Mouse (Mus musculus) midbrain, postnatal 0 days (tissue): ENCODE measurements at regions not wholly inside any gene's neighbourhood (a gene's known extent, or its start where the extent isn't known, plus 50 kb on each side); places are given as distances from the start of the nearest gene placed in this dataset.

Experiments
- ATAC-seq: fragments of 200-750 bp; cut with Nextera tagmentation; 2 replicates; pipeline ENCODE4 v1.8.0; 2017; ENCODE audit warnings: moderate number of reproducible peaks, mild to moderate bottlenecking, moderate TSS enrichment, moderate library complexity; ENCODE audit not compliant: low FRiP score
- DNase-seq: peaks from one replicate; pipeline ENCODE4 v3.0.0-alpha.2; 2015; ENCODE audit warnings: low spot score
- H3K27ac ChIP-seq: fragments of 300-500 bp; sonication (generic); 2 replicates; pipeline ENCODE4 v1.5.1; 2014; ENCODE audit warnings: low read depth, mild to moderate bottlenecking, low read length, mixed read lengths
- H3K27me3 ChIP-seq: fragments of 300-500 bp; sonication (generic); 2 replicates; pipeline ENCODE4 v1.6.1; 2014; ENCODE audit warnings: low read length, control low read depth, mixed read lengths; ENCODE audit not compliant: insufficient read depth
- H3K36me3 ChIP-seq: fragments of 300-500 bp; sonication (generic); 2 replicates; pipeline ENCODE4 v1.6.1; 2014; ENCODE audit warnings: low read length, control low read depth, mixed read lengths; ENCODE audit not compliant: insufficient read depth
- H3K4me1 ChIP-seq: fragments of 300-500 bp; sonication (generic); 2 replicates; pipeline ENCODE4 v1.6.1; 2014; ENCODE audit warnings: mild to moderate bottlenecking, control low read depth, antibody characterized with exemption, low read length, mixed read lengths; ENCODE audit not compliant: insufficient read depth
- H3K4me2 ChIP-seq: fragments of 300-500 bp; sonication (generic); 2 replicates; pipeline ENCODE4 v1.6.1; 2014; ENCODE audit warnings: low read depth, mild to moderate bottlenecking, low read length, mixed read lengths; ENCODE audit not compliant: poor library complexity, severe bottlenecking
- H3K4me3 ChIP-seq: fragments of 300-500 bp; sonication (generic); 2 replicates; pipeline ENCODE4 v1.5.1; 2014; ENCODE audit warnings: low read depth, mild to moderate bottlenecking, low read length, moderate library complexity
- H3K9ac ChIP-seq: fragments of 300-500 bp; sonication (generic); replicated peaks from 2 replicates; pipeline ENCODE4 v1.6.1; 2014; ENCODE audit warnings: mild to moderate bottlenecking, low read length, moderate library complexity, mixed read lengths; ENCODE audit not compliant: poor library complexity, severe bottlenecking
- H3K9me3 ChIP-seq: fragments of 300-500 bp; sonication (generic); 2 replicates; pipeline ENCODE4 v1.6.1; 2016; ENCODE audit warnings: low read length, control low read depth
- CTCF ChIP-seq: IDR thresholded peaks from 2 replicates; pipeline ENCODE4 v1.5.1; 2016; ENCODE audit warnings: antibody characterized with exemption, mild to moderate bottlenecking
- WGBS: fragments of 180-500 bp; shearing (Covaris S2); extraction: QIAGEN DNeasy Blood & Tissue Kit; methylation state at CpG from one replicate; pipeline ENCODE4 v1.1.7; 2014; 5-methylcytosine and 5-hydroxymethylcytosine counted together

- no peak overlapping the region for H3K4me3 ChIP-seq
- no peaks in the 10 kb centered on the region for H3K9me3 ChIP-seq
- no peak overlapping the region for H3K27ac ChIP-seq
- ATAC-seq = peak; percentile 82
- H3K4me1 ChIP-seq = no peaks in the 10 kb centered on the region
- H3K4me2 ChIP-seq = no peak overlapping the region
- no peak for TF ChIP-seq CTCF
- no peaks in the 10 kb centered on the region for H3K36me3 ChIP-seq
- no peak overlapping the region for H3K9ac ChIP-seq
- H3K27me3 ChIP-seq = no peaks in the 10 kb centered on the region
- WGBS = 53% methylated on average over 13 of the region's 13 CpGs
- DNase-seq = peak; percentile 86
These were observed 344.2 kb upstream of the Amot start for GRCm38 (mm10) chrX:145848937-145849783.

- no peak for ATAC-seq
- H3K4me3 ChIP-seq = no peak overlapping the region
- 81% methylated on average over 1 of the region's 1 CpGs for WGBS
- no peak overlapping the region for H3K4me2 ChIP-seq
- DNase-seq = no peak
- H3K27ac ChIP-seq = no peak overlapping the region
- no peaks in the 10 kb centered on the region for H3K36me3 ChIP-seq
- H3K27me3 ChIP-seq = no peaks in the 10 kb centered on the region
- no peaks in the 10 kb centered on the region for H3K9me3 ChIP-seq
- TF ChIP-seq CTCF = no peak
- H3K9ac ChIP-seq = no peak overlapping the region
- H3K4me1 ChIP-seq = no peaks in the 10 kb centered on the region
These were observed 328.1 kb upstream of the Amot start for GRCm38 (mm10) chrX:145833106-145833505.

- no peaks in the 10 kb centered on the region for H3K4me1 ChIP-seq
- no peak for TF ChIP-seq CTCF
- no peaks in the 10 kb centered on the region for H3K9me3 ChIP-seq
- DNase-seq (no peak), ATAC-seq (no peak)
- H3K4me3 ChIP-seq = no peak overlapping the region
- no peak overlapping the region for H3K9ac ChIP-seq
- no peak overlapping the region for H3K4me2 ChIP-seq
- H3K27me3 ChIP-seq = no peaks in the 10 kb centered on the region
- WGBS = 59% methylated on average over 1 of the region's 1 CpGs
- no peaks in the 10 kb centered on the region for H3K36me3 ChIP-seq
- no peak overlapping the region for H3K27ac ChIP-seq
These were observed 308.0 kb upstream of the Amot start for GRCm38 (mm10) chrX:145812995-145813394.
